Mouse (Mus musculus): Measurements from ENCODE around the gene Gm17349. TPM values are rescaled to one million over a fixed set of nuclear protein-coding genes. Genes with fewer than 3 reads are reported as not detected.

Gm17349 gene
- total and polyA plus RNA-seq, 2 experiments: 1.4 TPM; not detected in 1

DNA sequence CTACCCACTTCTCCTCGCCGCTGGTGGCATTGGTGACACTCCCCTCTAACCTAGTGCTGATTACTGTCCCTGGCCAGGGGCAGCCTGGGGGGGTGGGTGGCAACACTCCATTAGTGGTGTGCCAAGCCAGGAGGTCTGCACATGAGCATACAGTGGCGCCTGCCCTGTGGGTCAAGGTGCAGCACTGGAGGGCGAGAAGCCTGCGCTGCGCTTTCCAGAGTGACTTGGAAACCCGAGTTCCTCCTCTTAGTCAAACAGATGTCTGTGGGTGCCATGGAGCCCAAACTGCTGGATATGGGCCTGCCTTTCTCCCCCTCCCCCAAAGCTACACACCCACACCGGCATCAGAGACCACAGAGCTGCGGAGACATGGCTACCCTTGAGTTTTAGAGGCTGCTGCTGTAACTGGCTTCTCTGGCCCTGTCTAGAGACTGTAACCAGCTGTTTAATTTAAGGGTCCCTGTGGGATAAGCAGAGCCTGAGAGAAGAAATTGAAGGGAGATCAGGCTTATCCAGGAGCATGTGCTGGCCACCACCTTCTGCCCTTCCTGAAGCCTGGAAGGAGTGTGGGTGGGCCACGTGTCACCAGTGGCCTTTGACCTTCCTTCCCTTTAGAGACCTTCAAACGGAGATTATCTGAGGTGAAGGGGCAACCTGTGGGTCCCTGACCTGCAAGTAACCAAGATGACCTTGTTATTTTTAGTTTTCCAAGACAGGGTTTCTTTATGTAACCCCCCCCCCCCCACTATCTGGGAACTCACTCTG, 10.9 kb upstream of the Gm17349 start:
- Histone ChIP-seq H3K4me3 (ENCODE audit: insufficient read depth, low read depth, low read length) (no peak overlapping the region), H3K79me2 (ENCODE audit: control insufficient read depth, insufficient read depth, low read length) (peaks cover 3% of the 10 kb centered on the region; the same call in 1 of the 2 replicates)

DNA sequence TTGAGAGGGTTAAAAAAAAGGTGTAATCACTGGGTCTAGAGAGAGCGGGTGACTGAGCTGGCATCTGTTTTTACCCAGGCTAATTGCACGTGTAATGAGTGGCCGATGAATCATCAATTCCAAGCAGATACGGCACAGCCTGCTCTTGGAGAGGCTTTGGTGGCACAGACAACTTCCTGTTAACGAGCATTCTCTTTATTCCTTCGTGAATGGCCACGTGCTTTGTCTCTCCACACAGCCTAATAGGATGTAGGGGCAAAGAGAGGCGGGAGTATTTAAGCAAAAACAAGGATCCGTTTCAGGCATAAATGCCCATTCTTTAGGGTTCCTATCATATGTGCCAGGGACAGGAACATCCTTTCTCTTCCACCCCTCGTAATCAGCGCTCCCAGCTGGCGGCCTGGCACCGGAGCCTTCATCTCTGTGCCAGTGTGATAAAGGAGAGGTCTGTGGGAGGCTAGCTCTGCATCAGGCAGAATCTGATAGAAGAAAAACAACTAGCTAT, 10.1 kb upstream of the Gm17349 start:
- no peak overlapping the region for H3K9ac ChIP-seq (ENCODE audit: low read depth, low read length)
- H3K79me2 ChIP-seq (ENCODE audit: control insufficient read depth, insufficient read depth, low read length): peaks cover 3% of the 10 kb centered on the region; the same call in 1 of the 2 replicates
- H3K27me3 ChIP-seq (ENCODE audit: control insufficient read depth, insufficient read depth, low read length): no peaks in the 10 kb centered on the region
- peaks cover 49% of the 10 kb centered on the region for H3K4me1 ChIP-seq (ENCODE audit: control insufficient read depth, insufficient read depth, low read length)
- TF ChIP-seq POLR2A (IDR thresholded peaks at IDR 0.05; ENCODE audit: extremely low read depth, insufficient read depth, low read length) (no peak), CTCF (IDR thresholded peaks at IDR 0.05; ENCODE audit: low read depth, low read length) (no peak)
- 15% methylated on average over 13 of the region's 13 CpGs for WGBS
- DNase-seq (ENCODE audit: extremely low read depth, low read depth, low spot score): no peak
- H3K27ac ChIP-seq (replicated peaks; ENCODE audit: insufficient read depth, low read depth, low read length): peak overlapping the region; percentile 87
- no peaks in the 10 kb centered on the region; the same call in 1 of the 2 replicates for H3K36me3 ChIP-seq (ENCODE audit: control insufficient read depth, insufficient read depth, low read length)
- H3K4me3 ChIP-seq (ENCODE audit: insufficient read depth, low read depth, low read length): no peak overlapping the region

More for the DNA sequence above, 10.9 kb upstream of the Gm17349 start:
- WGBS: 15% methylated on average over 11 of the region's 11 CpGs
- DNase-seq (ENCODE audit: extremely low read depth, low read depth, low spot score): peak; percentile 90
- Histone ChIP-seq H3K9ac (ENCODE audit: low read depth, low read length) (peak overlapping the region; percentile 16; the same call in 1 of the 2 replicates), H3K27ac (replicated peaks; ENCODE audit: insufficient read depth, low read depth, low read length) (peak overlapping the region; percentile 87), H3K27me3 (ENCODE audit: control insufficient read depth, insufficient read depth, low read length) (no peaks in the 10 kb centered on the region), H3K36me3 (ENCODE audit: control insufficient read depth, insufficient read depth, low read length) (no peaks in the 10 kb centered on the region; the same call in 1 of the 2 replicates), H3K4me1 (ENCODE audit: control insufficient read depth, insufficient read depth, low read length) (peaks cover 44% of the 10 kb centered on the region)
- TF ChIP-seq CTCF (IDR thresholded peaks at IDR 0.05; ENCODE audit: low read depth, low read length): no peak
- TF ChIP-seq POLR2A (IDR thresholded peaks at IDR 0.05; ENCODE audit: extremely low read depth, insufficient read depth, low read length): no peak

DNA sequence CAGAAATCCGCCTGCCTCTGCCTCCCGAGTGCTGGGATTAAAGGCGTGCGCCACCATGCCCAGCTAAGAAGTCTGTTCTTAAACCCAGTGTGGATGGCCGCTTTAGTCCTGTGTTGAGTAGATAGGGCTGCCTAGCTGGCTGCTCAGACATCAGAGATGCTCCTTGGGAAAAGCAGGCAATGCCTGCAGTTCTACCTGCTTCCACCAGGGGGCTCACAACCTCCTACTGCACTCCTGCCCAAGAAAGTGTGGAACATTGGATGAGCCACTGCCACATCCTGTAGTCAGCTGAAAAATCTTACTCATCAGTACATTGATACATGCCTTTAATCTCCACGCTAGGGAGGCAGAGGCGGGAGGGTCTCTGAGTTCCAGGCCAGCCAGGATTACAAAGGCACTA, 9.6 kb upstream of the Gm17349 start:
- Histone ChIP-seq H3K9ac (ENCODE audit: low read depth, low read length) (no peak overlapping the region), H3K27ac (replicated peaks; ENCODE audit: insufficient read depth, low read depth, low read length) (peak overlapping the region; percentile 87; the same call in 1 of the 2 replicates), H3K4me3 (ENCODE audit: insufficient read depth, low read depth, low read length) (no peak overlapping the region), H3K79me2 (ENCODE audit: control insufficient read depth, insufficient read depth, low read length) (peaks cover 3% of the 10 kb centered on the region; the same call in 1 of the 2 replicates), H3K27me3 (ENCODE audit: control insufficient read depth, insufficient read depth, low read length) (no peaks in the 10 kb centered on the region), H3K36me3 (ENCODE audit: control insufficient read depth, insufficient read depth, low read length) (no peaks in the 10 kb centered on the region), H3K4me1 (ENCODE audit: control insufficient read depth, insufficient read depth, low read length) (peaks cover 49% of the 10 kb centered on the region)
- WGBS: 47% methylated on average over 7 of the region's 7 CpGs
- TF ChIP-seq CTCF (IDR thresholded peaks at IDR 0.05; ENCODE audit: low read depth, low read length) (peak; percentile 96), POLR2A (IDR thresholded peaks at IDR 0.05; ENCODE audit: extremely low read depth, insufficient read depth, low read length) (no peak)
- peak; percentile 68 for DNase-seq (ENCODE audit: extremely low read depth, low read depth, low spot score)

DNA sequence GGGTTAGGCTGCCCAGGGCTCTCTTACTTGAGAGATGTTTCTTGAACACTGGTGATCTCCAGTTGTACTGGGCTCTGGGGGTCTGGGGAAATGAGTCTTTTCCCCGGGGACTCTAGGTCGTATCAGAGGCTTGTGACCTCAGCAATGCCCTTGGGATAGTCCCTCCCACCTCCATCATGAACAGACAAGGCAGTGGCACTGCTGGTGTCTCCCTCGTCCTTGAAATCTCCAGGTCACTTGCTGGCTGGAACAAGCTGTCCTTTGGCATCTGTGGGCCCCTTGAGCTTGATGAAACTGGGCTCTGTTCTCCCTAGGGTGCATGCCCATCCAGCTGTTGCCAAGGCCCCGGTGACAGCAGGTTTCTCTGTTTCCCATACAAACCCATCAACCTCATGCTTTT, 8.9 kb upstream of the Gm17349 start:
- no peak overlapping the region for H3K4me3 ChIP-seq (ENCODE audit: insufficient read depth, low read depth, low read length)
- H3K27ac ChIP-seq (replicated peaks; ENCODE audit: insufficient read depth, low read depth, low read length): no peak overlapping the region
- H3K79me2 ChIP-seq (ENCODE audit: control insufficient read depth, insufficient read depth, low read length): peaks cover 3% of the 10 kb centered on the region; the same call in 1 of the 2 replicates
- no peak for DNase-seq (ENCODE audit: extremely low read depth, low read depth, low spot score)
- peaks cover 46% of the 10 kb centered on the region for H3K4me1 ChIP-seq (ENCODE audit: control insufficient read depth, insufficient read depth, low read length)
- TF ChIP-seq POLR2A (IDR thresholded peaks at IDR 0.05; ENCODE audit: extremely low read depth, insufficient read depth, low read length) (no peak), CTCF (IDR thresholded peaks at IDR 0.05; ENCODE audit: low read depth, low read length) (no peak)
- H3K27me3 ChIP-seq (ENCODE audit: control insufficient read depth, insufficient read depth, low read length): no peaks in the 10 kb centered on the region
- H3K9ac ChIP-seq (ENCODE audit: low read depth, low read length): no peak overlapping the region
- WGBS: 81% methylated on average over 4 of the region's 4 CpGs
- H3K36me3 ChIP-seq (ENCODE audit: control insufficient read depth, insufficient read depth, low read length): no peaks in the 10 kb centered on the region

DNA sequence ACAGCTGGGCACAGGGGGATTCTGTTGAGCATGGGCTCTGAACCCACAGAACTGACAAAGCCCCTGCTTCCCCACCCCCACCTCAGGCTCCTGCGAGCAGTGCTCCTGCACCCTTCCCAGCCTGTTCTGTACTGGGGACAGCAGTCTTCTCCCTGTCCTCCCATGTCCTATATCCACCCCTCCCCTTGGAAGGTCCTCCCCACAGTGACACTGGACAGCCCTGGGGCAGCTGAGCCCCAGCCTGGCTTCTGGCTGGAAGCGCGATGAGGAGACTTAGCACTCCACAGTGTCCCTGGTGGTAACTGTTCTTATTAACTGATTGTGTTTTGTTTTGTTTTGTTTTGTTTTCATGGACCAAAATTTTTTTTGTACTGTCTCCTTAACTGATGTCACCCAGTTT, 8.3 kb upstream of the Gm17349 start:
- Histone ChIP-seq H3K27ac (replicated peaks; ENCODE audit: insufficient read depth, low read depth, low read length) (no peak overlapping the region), H3K27me3 (ENCODE audit: control insufficient read depth, insufficient read depth, low read length) (no peaks in the 10 kb centered on the region), H3K79me2 (ENCODE audit: control insufficient read depth, insufficient read depth, low read length) (no peaks in the 10 kb centered on the region), H3K9ac (ENCODE audit: low read depth, low read length) (no peak overlapping the region), H3K4me3 (ENCODE audit: insufficient read depth, low read depth, low read length) (no peak overlapping the region), H3K4me1 (ENCODE audit: control insufficient read depth, insufficient read depth, low read length) (peaks cover 44% of the 10 kb centered on the region), H3K36me3 (ENCODE audit: control insufficient read depth, insufficient read depth, low read length) (no peaks in the 10 kb centered on the region)
- TF ChIP-seq CTCF (IDR thresholded peaks at IDR 0.05; ENCODE audit: low read depth, low read length) (no peak), POLR2A (IDR thresholded peaks at IDR 0.05; ENCODE audit: extremely low read depth, insufficient read depth, low read length) (no peak)
- no peak for DNase-seq (ENCODE audit: extremely low read depth, low read depth, low spot score)
- 80% methylated on average over 3 of the region's 3 CpGs for WGBS

All from liver, adult 2 months (tissue).